Mouse (Mus musculus) MN1 (cell line): ENCODE results near the gene Gps2.
A peak's percentile ranks its signal among the peaks of the same experiment; 100 is the strongest.

Source experiments
- DNase-seq: peaks from one replicate; pipeline ENCODE4 v3.0.0-alpha.2; 2016; ENCODE audit warnings: low spot score

The Gps2 gene

GRCm38 (mm10) chr11:69886907-69887635, 26.6 kb upstream of the Gps2 start:
- no peak for DNase-seq

GRCm38 (mm10) chr11:69891482-69891881, 22.2 kb upstream of the Gps2 start:
- no peak for DNase-seq

GRCm38 (mm10) chr11:69894671-69895070, 19.0 kb upstream of the Gps2 start:
- no peak for DNase-seq

- DNase-seq: no peak
Observed at GRCm38 (mm10) chr11:69895291-69895690, 18.4 kb upstream of the Gps2 start, which contains the start of gene Acap1. Acap1 (minus strand) TSS chr11:69895539.

- no peak for DNase-seq
Observed at GRCm38 (mm10) chr11:69899870-69900269, 13.8 kb upstream of the Gps2 start.

- DNase-seq: peak; percentile 91
Observed at GRCm38 (mm10) chr11:69900471-69901405, 12.9 kb upstream of the Gps2 start, which contains the start of the genes 2810408A11Rik and Neurl4. 2810408A11Rik (minus strand) TSS chr11:69900987. Neurl4 (plus strand) TSS chr11:69901072.

- DNase-seq: peak; percentile 98
Observed at GRCm38 (mm10) chr11:69901406-69901846, 12.3 kb upstream of the Gps2 start.

GRCm38 (mm10) chr11:69901993-69902392, 11.7 kb upstream of the Gps2 start:
- peak; percentile 46 for DNase-seq

- DNase-seq: no peak
Observed at GRCm38 (mm10) chr11:69902972-69903371, 10.7 kb upstream of the Gps2 start.

- DNase-seq: no peak
Observed at GRCm38 (mm10) chr11:69904311-69904710, 9.4 kb upstream of the Gps2 start.

GRCm38 (mm10) chr11:69908645-69909044, 5.0 kb upstream of the Gps2 start:
- DNase-seq: no peak

GRCm38 (mm10) chr11:69909174-69909573, 4.5 kb upstream of the Gps2 start:
- DNase-seq: no peak

GRCm38 (mm10) chr11:69910177-69910576, 3.5 kb upstream of the Gps2 start:
- no peak for DNase-seq

GRCm38 (mm10) chr11:69910781-69911560, 2.7 kb upstream of the Gps2 start:
- DNase-seq: no peak

GRCm38 (mm10) chr11:69911701-69912100, 2.0 kb upstream of the Gps2 start:
- no peak for DNase-seq

- DNase-seq: no peak
Observed at GRCm38 (mm10) chr11:69912716-69913530, 765 bp upstream of the Gps2 start.

GRCm38 (mm10) chr11:69914372-69914764, 680 bp downstream of the Gps2 start:
- no peak for DNase-seq

GRCm38 (mm10) chr11:69914917-69915430, 1.3 kb downstream of the Gps2 start:
- DNase-seq: no peak

- DNase-seq: no peak
Observed at GRCm38 (mm10) chr11:69915667-69916627, 2.3 kb downstream of the Gps2 start.
